Mouse (Mus musculus) cortical plate, adult 2 months (tissue): ENCODE measurements around the gene Mettl7a1.
"Not testable (repeated sequence)": the region's sequence is repeated elsewhere in the genome, so short reads cannot be mapped to it uniquely, and the experiment has no call there.

ENCODE experiments used
- CTCF ChIP-seq: fragments of 200-500 bp; IDR thresholded peaks from 2 replicates; pipeline ENCODE4 v1.5.1; 2011; ENCODE audit warnings: mild to moderate bottlenecking, control low read depth, low read length; ENCODE audit not compliant: insufficient read depth; ENCODE audit errors: extremely low read depth
- POLR2A ChIP-seq: fragments of 200-500 bp; IDR thresholded peaks from 2 replicates; pipeline ENCODE4 v1.6.1; 2011; ENCODE audit warnings: mild to moderate bottlenecking, low read length, control low read depth; ENCODE audit not compliant: insufficient read depth; ENCODE audit errors: extremely low read depth

GRCm38 (mm10) chr15:100329336-100329735, 25.4 kb downstream of the Mettl7a1 start:
- TF ChIP-seq POLR2A, CTCF: not testable (repeated sequence)
